Mouse (Mus musculus): ENCODE results near the gene Trp53bp2.

DNA sequence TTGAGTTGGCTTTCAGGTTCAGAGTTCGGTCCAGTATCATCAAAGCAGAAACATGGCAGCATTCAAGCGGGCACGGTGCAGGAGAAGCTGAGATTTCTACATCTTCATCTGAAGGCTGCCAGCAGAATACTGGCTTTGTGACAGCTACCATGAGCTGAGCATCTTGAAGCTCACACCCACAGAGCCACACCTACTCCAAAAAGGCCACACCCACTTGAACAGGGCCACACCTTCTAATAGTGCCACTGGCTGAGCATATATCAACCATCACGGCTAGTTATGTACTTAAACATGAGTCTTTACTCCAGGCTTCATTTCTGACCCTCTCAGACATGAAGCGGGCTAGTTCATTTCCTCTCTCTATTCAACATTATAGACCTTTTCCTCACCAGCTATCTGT lies 46.3 kb upstream of the Trp53bp2 start:
- TF ChIP-seq POLR2A (IDR thresholded peaks at IDR 0.05; ENCODE audit: low read depth, low read length) (no peak), CTCF (IDR thresholded peaks at IDR 0.05; ENCODE audit: extremely low read depth, insufficient read length, insufficient replicate concordance, low read depth, low read length) (no peak)

Measured in small intestine, adult 2 months (tissue).